Mouse (Mus musculus): ENCODE measurements at regions not wholly inside any gene's neighbourhood (a gene's known extent, or its start where the extent isn't known, plus 50 kb on each side); places are given as distances from the start of the nearest gene placed in this dataset.

DNA sequence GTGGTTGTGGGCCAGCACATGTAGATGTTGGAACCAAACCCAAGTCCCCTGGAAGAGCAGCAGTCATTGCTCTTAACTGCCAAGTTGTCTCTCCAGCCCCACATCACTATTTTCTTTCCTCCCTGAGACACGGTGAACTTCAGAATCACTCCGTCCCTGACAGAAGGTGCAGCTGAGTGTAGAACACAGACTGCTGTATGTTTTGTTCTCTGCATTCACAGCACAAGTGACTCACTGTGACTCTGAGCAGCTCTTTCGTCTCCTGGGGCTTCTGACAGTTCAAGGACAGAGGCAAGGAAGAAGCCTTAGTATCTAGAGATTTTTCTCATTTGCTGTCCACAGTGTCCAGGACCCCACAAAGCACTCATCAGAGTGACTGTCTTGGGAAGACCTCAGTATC is 227.6 kb downstream of the Bcl2l11 start:
- Histone ChIP-seq H3K27me3 (ENCODE audit: insufficient read depth, low read length) (no peaks in the 10 kb centered on the region), H3K4me3 (ENCODE audit: low read depth, low read length) (no peak overlapping the region), H3K9me3 (ENCODE audit: low read length) (no peaks in the 10 kb centered on the region), H3K36me3 (ENCODE audit: insufficient read depth) (no peaks in the 10 kb centered on the region), H3K4me1 (ENCODE audit: insufficient read depth) (no peaks in the 10 kb centered on the region), H3K27ac (ENCODE audit: low read depth, low read length) (no peak overlapping the region), H3K4me2 (ENCODE audit: low read depth) (no peak overlapping the region), H3K9ac (no peak overlapping the region)
- DNase-seq (no peak), ATAC-seq (no peak)
- no peak for TF ChIP-seq CTCF (IDR thresholded peaks at IDR 0.05; ENCODE audit: low read depth)
- 76% methylated on average over 3 of the region's 3 CpGs for WGBS

- no peaks in the 10 kb centered on the region for H3K27me3 ChIP-seq (ENCODE audit: insufficient read depth, low read length)
- no peak overlapping the region for H3K9ac ChIP-seq
- ATAC-seq (no peak), DNase-seq (no peak)
- H3K36me3 ChIP-seq (ENCODE audit: insufficient read depth) = no peaks in the 10 kb centered on the region
- no peak for TF ChIP-seq CTCF (IDR thresholded peaks at IDR 0.05; ENCODE audit: low read depth)
- no peak overlapping the region for H3K4me3 ChIP-seq (ENCODE audit: low read depth, low read length)
- no peaks in the 10 kb centered on the region for H3K4me1 ChIP-seq (ENCODE audit: insufficient read depth)
- H3K27ac ChIP-seq (ENCODE audit: low read depth, low read length) = no peak overlapping the region
- WGBS = 76% methylated on average over 4 of the region's 4 CpGs
- no peak overlapping the region for H3K4me2 ChIP-seq (ENCODE audit: low read depth)
- no peaks in the 10 kb centered on the region for H3K9me3 ChIP-seq (ENCODE audit: low read length)
Measured at GRCm38 (mm10) chr2:128356326-128356725, 230.5 kb downstream of the Bcl2l11 start.

DNA sequence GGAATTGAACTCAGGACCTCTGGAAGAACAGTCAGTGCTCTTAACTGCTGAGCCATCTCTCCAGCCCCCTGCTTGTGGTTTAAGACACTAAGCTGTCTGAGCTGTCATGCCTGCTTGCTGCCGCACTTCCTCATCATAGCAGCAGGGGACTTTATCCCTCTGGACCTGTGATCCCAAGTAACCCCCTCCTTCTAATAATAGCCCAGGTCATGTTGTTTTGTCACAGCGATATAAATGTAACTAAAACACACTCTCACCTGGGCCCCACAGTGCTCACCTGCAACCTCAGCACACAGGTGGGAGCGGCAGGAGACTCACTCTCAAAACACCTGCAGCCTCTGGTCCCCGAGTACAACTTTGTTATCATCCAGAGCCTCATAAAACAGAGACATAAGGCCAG is 231.9 kb upstream of the Spdye4c start:
- H3K9ac ChIP-seq = no peak overlapping the region
- no peak overlapping the region for H3K4me3 ChIP-seq (ENCODE audit: low read depth, low read length)
- ATAC-seq (no peak), DNase-seq (no peak)
- no peaks in the 10 kb centered on the region for H3K9me3 ChIP-seq (ENCODE audit: low read length)
- H3K27ac ChIP-seq (ENCODE audit: low read depth, low read length) = no peak overlapping the region
- no peaks in the 10 kb centered on the region for H3K36me3 ChIP-seq (ENCODE audit: insufficient read depth)
- no peaks in the 10 kb centered on the region for H3K4me1 ChIP-seq (ENCODE audit: insufficient read depth)
- H3K27me3 ChIP-seq (ENCODE audit: insufficient read depth, low read length) = no peaks in the 10 kb centered on the region
- WGBS = 77% methylated on average over 4 of the region's 4 CpGs
- H3K4me2 ChIP-seq (ENCODE audit: low read depth) = no peak overlapping the region
- no peak for TF ChIP-seq CTCF (IDR thresholded peaks at IDR 0.05; ENCODE audit: low read depth)

GRCm38 (mm10) chr2:128360517-128360916 is 230.5 kb upstream of the Spdye4c start:
- WGBS = 86% methylated on average over 5 of the region's 5 CpGs
- no peaks in the 10 kb centered on the region for H3K4me1 ChIP-seq (ENCODE audit: insufficient read depth)
- ATAC-seq (no peak), DNase-seq (no peak)
- H3K36me3 ChIP-seq (ENCODE audit: insufficient read depth) = no peaks in the 10 kb centered on the region
- H3K4me2 ChIP-seq (ENCODE audit: low read depth) = no peak overlapping the region
- no peak overlapping the region for H3K27ac ChIP-seq (ENCODE audit: low read depth, low read length)
- no peaks in the 10 kb centered on the region for H3K9me3 ChIP-seq (ENCODE audit: low read length)
- H3K9ac ChIP-seq = no peak overlapping the region
- H3K4me3 ChIP-seq (ENCODE audit: low read depth, low read length) = no peak overlapping the region
- no peak for TF ChIP-seq CTCF (IDR thresholded peaks at IDR 0.05; ENCODE audit: low read depth)
- no peaks in the 10 kb centered on the region for H3K27me3 ChIP-seq (ENCODE audit: insufficient read depth, low read length)

DNA sequence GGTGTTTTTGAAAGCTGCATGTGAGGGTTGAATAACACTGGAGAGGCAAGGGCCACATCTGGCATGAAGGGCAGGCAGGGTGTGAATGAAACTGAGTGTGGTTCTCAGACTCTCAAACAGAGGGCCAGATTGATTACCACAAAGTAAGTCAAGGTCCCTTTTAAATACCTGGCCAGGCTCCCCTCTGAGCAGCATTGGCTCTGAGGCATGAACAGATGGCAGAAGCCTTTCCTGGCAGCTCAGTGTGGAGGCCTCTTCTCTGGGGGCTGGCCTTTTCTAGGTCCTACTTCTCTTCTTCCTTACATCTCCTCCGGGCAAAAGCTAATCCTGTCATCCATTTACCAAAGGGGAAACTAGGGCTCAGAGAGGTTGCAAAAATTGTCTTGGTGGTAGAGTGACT is 229.6 kb upstream of the Spdye4c start:
- ATAC-seq (no peak), DNase-seq (no peak)
- Histone ChIP-seq H3K27me3 (ENCODE audit: insufficient read depth, low read length) (no peaks in the 10 kb centered on the region), H3K4me1 (ENCODE audit: insufficient read depth) (no peaks in the 10 kb centered on the region), H3K36me3 (ENCODE audit: insufficient read depth) (no peaks in the 10 kb centered on the region), H3K9ac (no peak overlapping the region), H3K4me3 (ENCODE audit: low read depth, low read length) (no peak overlapping the region), H3K27ac (ENCODE audit: low read depth, low read length) (no peak overlapping the region), H3K9me3 (ENCODE audit: low read length) (no peaks in the 10 kb centered on the region), H3K4me2 (ENCODE audit: low read depth) (no peak overlapping the region)
- WGBS = 50% methylated on average over 1 of the region's 1 CpGs
- no peak for TF ChIP-seq CTCF (IDR thresholded peaks at IDR 0.05; ENCODE audit: low read depth)

DNA sequence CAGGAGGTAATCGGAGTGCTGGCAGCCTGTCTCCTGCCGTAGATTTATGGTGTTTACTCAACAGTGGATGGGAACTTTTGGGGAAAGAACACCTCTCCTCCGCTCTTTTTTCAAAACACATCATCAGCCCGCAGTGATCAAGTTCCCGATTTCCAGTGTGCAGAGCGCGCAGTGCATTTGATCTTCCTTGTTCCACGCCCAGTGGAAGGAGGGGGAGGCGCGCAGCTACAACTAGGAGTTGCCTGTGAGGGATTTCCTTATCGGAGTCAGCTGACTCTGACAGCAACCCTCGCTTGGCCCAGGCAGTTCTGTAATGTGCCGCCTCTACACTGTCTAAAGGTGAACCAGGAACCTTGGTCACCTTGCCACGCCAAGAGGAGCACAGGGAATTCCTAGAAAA is 226.8 kb upstream of the Spdye4c start:
- Histone ChIP-seq H3K27ac (ENCODE audit: low read depth, low read length) (no peak overlapping the region), H3K4me3 (ENCODE audit: low read depth, low read length) (no peak overlapping the region), H3K27me3 (ENCODE audit: insufficient read depth, low read length) (no peaks in the 10 kb centered on the region), H3K4me1 (ENCODE audit: insufficient read depth) (no peaks in the 10 kb centered on the region), H3K9me3 (ENCODE audit: low read length) (no peaks in the 10 kb centered on the region), H3K4me2 (ENCODE audit: low read depth) (no peak overlapping the region), H3K36me3 (ENCODE audit: insufficient read depth) (no peaks in the 10 kb centered on the region), H3K9ac (no peak overlapping the region)
- WGBS = 82% methylated on average over 14 of the region's 14 CpGs
- no peak for TF ChIP-seq CTCF (IDR thresholded peaks at IDR 0.05; ENCODE audit: low read depth)
- DNase-seq (no peak), ATAC-seq (no peak)

- no peaks in the 10 kb centered on the region for H3K4me1 ChIP-seq (ENCODE audit: insufficient read depth)
- no peak for ATAC-seq
- TF ChIP-seq CTCF (IDR thresholded peaks at IDR 0.05; ENCODE audit: low read depth) = no peak
- H3K36me3 ChIP-seq (ENCODE audit: insufficient read depth) = no peaks in the 10 kb centered on the region
- H3K4me2 ChIP-seq (ENCODE audit: low read depth) = no peak overlapping the region
- H3K27ac ChIP-seq (ENCODE audit: low read depth, low read length) = no peak overlapping the region
- H3K27me3 ChIP-seq (ENCODE audit: insufficient read depth, low read length) = no peaks in the 10 kb centered on the region
- no peaks in the 10 kb centered on the region for H3K9me3 ChIP-seq (ENCODE audit: low read length)
- DNase-seq = no peak
- 92% methylated on average over 3 of the region's 3 CpGs for WGBS
- no peak overlapping the region for H3K9ac ChIP-seq
- H3K4me3 ChIP-seq (ENCODE audit: low read depth, low read length) = no peak overlapping the region
Measured at GRCm38 (mm10) chr2:128365004-128365403, 226.0 kb upstream of the Spdye4c start.

DNA sequence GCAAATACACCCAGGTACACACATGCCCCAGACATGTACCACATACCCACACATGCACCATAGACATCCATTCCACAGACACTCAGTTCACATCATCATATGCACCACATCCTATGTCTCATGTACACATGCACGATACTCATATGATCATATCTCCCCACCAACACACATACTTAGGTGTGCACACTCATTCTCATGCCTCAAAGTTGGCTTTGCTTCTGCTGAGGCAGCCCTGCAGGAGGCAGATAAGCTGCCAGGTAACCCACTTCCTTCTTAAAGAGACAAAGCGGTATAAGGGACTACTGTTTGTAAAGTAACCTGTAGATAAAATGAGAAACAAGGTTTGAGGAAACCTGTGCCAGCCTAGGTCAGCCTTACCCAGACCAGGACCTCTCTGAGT is 225.2 kb upstream of the Spdye4c start:
- DNase-seq (no peak), ATAC-seq (no peak)
- H3K4me1 ChIP-seq (ENCODE audit: insufficient read depth) = no peaks in the 10 kb centered on the region
- H3K4me2 ChIP-seq (ENCODE audit: low read depth) = no peak overlapping the region
- H3K36me3 ChIP-seq (ENCODE audit: insufficient read depth) = no peaks in the 10 kb centered on the region
- no peak overlapping the region for H3K27ac ChIP-seq (ENCODE audit: low read depth, low read length)
- WGBS = 89% methylated on average over 2 of the region's 2 CpGs
- H3K27me3 ChIP-seq (ENCODE audit: insufficient read depth, low read length) = no peaks in the 10 kb centered on the region
- no peak overlapping the region for H3K4me3 ChIP-seq (ENCODE audit: low read depth, low read length)
- H3K9ac ChIP-seq = no peak overlapping the region
- H3K9me3 ChIP-seq (ENCODE audit: low read length) = no peaks in the 10 kb centered on the region
- no peak for TF ChIP-seq CTCF (IDR thresholded peaks at IDR 0.05; ENCODE audit: low read depth)
